27 mouse cellular contexts compared by ENCODE assay signal in genomic region chr1:32568901-32569300, GRCm38 (mm10). TPM values are rescaled to one million over a fixed set of nuclear protein-coding genes. Genes with fewer than 3 reads are reported as not detected.
A peak's percentile ranks its signal among the peaks of the same experiment; 100 is the strongest.
DNase-seq lines count a peak whose midpoint lies in the region; ATAC-seq and TF ChIP-seq lines count a peak whose summit lies in the region.
"Had no signal": no experiment of that assay in that cellular context is flagged by ENCODE, and none has a peak within 500 bp of the region (broad histone marks: within the 10 kb centered on the region; RNA-seq: fewer than 3 reads in every experiment).

No protein-coding gene starts in this region.

- H3K4me3 ChIP-seq in forebrain, embryonic 13.5 days, result no peak overlapping the region
- no peak overlapping the region for H3K4me3 ChIP-seq in forebrain, embryonic 11.5 days (ENCODE audit: low read depth, low read length)
- no peak overlapping the region for H3K4me3 ChIP-seq in forebrain, embryonic 16.5 days (replicated peaks; ENCODE audit: low read length)
- no peak overlapping the region for H3K4me3 ChIP-seq in forebrain, embryonic 10.5 days
- H3K4me3 ChIP-seq: embryonic facial prominence, embryonic 12.5 days; embryonic facial prominence, embryonic 15.5 days; heart, embryonic 12.5 days; heart, embryonic 15.5 days; hindbrain, embryonic 10.5 days; hindbrain, embryonic 13.5 days; intestine, embryonic 15.5 days had no signal

- 80% methylated on average over 2 of the region's 2 CpGs for WGBS in forebrain, embryonic 13.5 days
- WGBS in forebrain, embryonic 11.5 days, result 80% methylated on average over 2 of the region's 2 CpGs
- WGBS in forebrain, embryonic 16.5 days, result 78% methylated on average over 2 of the region's 2 CpGs
- WGBS in forebrain, embryonic 10.5 days, result 95% methylated on average over 2 of the region's 2 CpGs

- ATAC-seq in forebrain, embryonic 13.5 days, result peak; percentile 76; the same call in 1 of the 2 replicates
- ATAC-seq in forebrain, embryonic 11.5 days (replicated peaks; ENCODE audit: low FRiP score), result no peak; the same call in 1 of the 2 replicates
- ATAC-seq in forebrain, embryonic 16.5 days, result peak; percentile 68
- ATAC-seq: CD4-positive, CD25-positive, alpha-beta regulatory T cell, adult 4 months; hindbrain, embryonic 16.5 days; intestine, embryonic 15.5 days had no signal

- no peak for TF ChIP-seq CTCF in brain, embryonic 14.5 days (IDR thresholded peaks at IDR 0.05; ENCODE audit: borderline replicate concordance, extremely low read depth, insufficient read depth, insufficient read length)

- H3K9me3 ChIP-seq in forebrain, embryonic 13.5 days (replicated peaks), result no peaks in the 10 kb centered on the region
- no peaks in the 10 kb centered on the region for H3K9me3 ChIP-seq in forebrain, embryonic 11.5 days (ENCODE audit: control insufficient read depth, low read length)
- no peaks in the 10 kb centered on the region for H3K9me3 ChIP-seq in forebrain, embryonic 16.5 days (ENCODE audit: control insufficient read depth, low read length)
- H3K9me3 ChIP-seq in forebrain, embryonic 10.5 days, result no peaks in the 10 kb centered on the region
- H3K9me3 ChIP-seq: embryonic facial prominence, embryonic 12.5 days; embryonic facial prominence, embryonic 15.5 days; heart, embryonic 12.5 days; heart, embryonic 15.5 days; hindbrain, embryonic 10.5 days; hindbrain, embryonic 13.5 days; intestine, embryonic 15.5 days had no signal

- H3K9ac ChIP-seq in forebrain, embryonic 13.5 days, result no peak overlapping the region
- no peak overlapping the region for H3K9ac ChIP-seq in forebrain, embryonic 11.5 days (ENCODE audit: low read length)
- H3K9ac ChIP-seq in forebrain, embryonic 16.5 days (replicated peaks; ENCODE audit: low read depth, low read length), result no peak overlapping the region
- H3K9ac ChIP-seq: embryonic facial prominence, embryonic 12.5 days; embryonic facial prominence, embryonic 15.5 days; heart, embryonic 12.5 days; heart, embryonic 15.5 days; hindbrain, embryonic 13.5 days; intestine, embryonic 15.5 days had no signal

- no peaks in the 10 kb centered on the region for H3K36me3 ChIP-seq in forebrain, embryonic 13.5 days (ENCODE audit: poor library complexity, severe bottlenecking)
- no peaks in the 10 kb centered on the region for H3K36me3 ChIP-seq in forebrain, embryonic 11.5 days (ENCODE audit: control insufficient read depth, insufficient read depth, low read length)
- no peaks in the 10 kb centered on the region for H3K36me3 ChIP-seq in forebrain, embryonic 16.5 days (ENCODE audit: control insufficient read depth, insufficient read depth)
- no peaks in the 10 kb centered on the region for H3K36me3 ChIP-seq in forebrain, embryonic 10.5 days (replicated peaks)
- H3K36me3 ChIP-seq: embryonic facial prominence, embryonic 12.5 days; embryonic facial prominence, embryonic 15.5 days; heart, embryonic 12.5 days; heart, embryonic 15.5 days; hindbrain, embryonic 10.5 days; hindbrain, embryonic 13.5 days; intestine, embryonic 15.5 days had no signal

- no peak overlapping the region for H3K27ac ChIP-seq in forebrain, embryonic 13.5 days
- no peak overlapping the region for H3K27ac ChIP-seq in forebrain, embryonic 11.5 days (ENCODE audit: low read depth, low read length)
- H3K27ac ChIP-seq in forebrain, embryonic 16.5 days (ENCODE audit: low read length), result no peak overlapping the region
- no peak overlapping the region for H3K27ac ChIP-seq in forebrain, embryonic 10.5 days
- H3K27ac ChIP-seq: embryonic facial prominence, embryonic 12.5 days; embryonic facial prominence, embryonic 15.5 days; heart, embryonic 15.5 days; hindbrain, embryonic 10.5 days; hindbrain, embryonic 13.5 days; intestine, embryonic 15.5 days had no signal

- no peak for DNase-seq in forebrain, embryonic 11.5 days (ENCODE audit: low spot score)
- DNase-seq in forebrain, embryonic 10.5 days (ENCODE audit: extremely low spot score, low spot score), result no peak
- peak; percentile 5 for DNase-seq in brain, adult 2 months (ENCODE audit: low read depth, low spot score)
- DNase-seq in brain, embryonic 14.5 days (ENCODE audit: low read depth), result peak; percentile 44
- DNase-seq: adrenal gland, adult 2 months; adrenal gland, postnatal 14 days; cerebellum, adult 2 months; cerebellum, postnatal 25 days; gastrocnemius, postnatal 10 days; heart, adult 18-20 months; heart, postnatal 10 days; heart, postnatal 36 days; kidney, adult 11 months; kidney, adult 8-10 months had no signal

- H3K27me3 ChIP-seq in forebrain, embryonic 13.5 days, result no peaks in the 10 kb centered on the region
- no peaks in the 10 kb centered on the region for H3K27me3 ChIP-seq in forebrain, embryonic 11.5 days (ENCODE audit: control insufficient read depth, insufficient read depth, low read length)
- H3K27me3 ChIP-seq in forebrain, embryonic 16.5 days (replicated peaks; ENCODE audit: control insufficient read depth, insufficient read depth, low read length), result no peaks in the 10 kb centered on the region
- no peaks in the 10 kb centered on the region for H3K27me3 ChIP-seq in forebrain, embryonic 10.5 days (ENCODE audit: poor library complexity, severe bottlenecking)
- H3K27me3 ChIP-seq: embryonic facial prominence, embryonic 12.5 days; embryonic facial prominence, embryonic 15.5 days; heart, embryonic 12.5 days; heart, embryonic 15.5 days; hindbrain, embryonic 13.5 days; intestine, embryonic 15.5 days had no signal

- no peak overlapping the region for H3K4me2 ChIP-seq in forebrain, embryonic 13.5 days
- no peak overlapping the region for H3K4me2 ChIP-seq in forebrain, embryonic 11.5 days (ENCODE audit: low read depth, low read length, severe bottlenecking)
- no peak overlapping the region for H3K4me2 ChIP-seq in forebrain, embryonic 16.5 days (ENCODE audit: low read length)
- H3K4me2 ChIP-seq: embryonic facial prominence, embryonic 12.5 days; embryonic facial prominence, embryonic 15.5 days; heart, embryonic 12.5 days; heart, embryonic 15.5 days; hindbrain, embryonic 13.5 days; intestine, embryonic 15.5 days had no signal

- no peaks in the 10 kb centered on the region for H3K4me1 ChIP-seq in forebrain, embryonic 13.5 days
- no peaks in the 10 kb centered on the region for H3K4me1 ChIP-seq in forebrain, embryonic 11.5 days (replicated peaks; ENCODE audit: control insufficient read depth, insufficient read depth, low read length)
- H3K4me1 ChIP-seq in forebrain, embryonic 16.5 days (replicated peaks; ENCODE audit: control insufficient read depth, insufficient read depth, low read length), result no peaks in the 10 kb centered on the region
- H3K4me1 ChIP-seq in forebrain, embryonic 10.5 days, result no peaks in the 10 kb centered on the region
- H3K4me1 ChIP-seq: embryonic facial prominence, embryonic 12.5 days; embryonic facial prominence, embryonic 15.5 days; heart, embryonic 12.5 days; heart, embryonic 15.5 days; hindbrain, embryonic 10.5 days; intestine, embryonic 15.5 days had no signal

- no peak for TF ChIP-seq POLR2A in brain, embryonic 14.5 days (IDR thresholded peaks at IDR 0.05; ENCODE audit: borderline replicate concordance, extremely low read depth, insufficient read depth, insufficient read length, poor library complexity, severe bottlenecking)

RNA-seq across cellular contexts. Expression of gene Gm5415, which starts 21.8 kb away (rescaled TPM):
- polyA plus RNA-seq in forebrain, embryonic 13.5 days (2015; fragmentation: Nextera tagmentation; extraction: Ambion mirVana), result 0.58 and 0.59 TPM in 2 replicates
- polyA plus RNA-seq in forebrain, embryonic 11.5 days (2014; fragmentation: Nextera tagmentation; extraction: Ambion mirVana), result 0.13 TPM in 1 of 2 replicates, not detected in the other
- 0.83 and 1.3 TPM in 2 replicates for polyA plus RNA-seq in forebrain, embryonic 16.5 days (2015; fragmentation: Nextera tagmentation; extraction: Ambion mirVana)
- 0.05 and 0.07 TPM in 2 replicates for polyA plus RNA-seq in forebrain, embryonic 10.5 days (2016; fragmentation: Nextera tagmentation; extraction: Ambion mirVana)
- not detected in 2 replicates for polyA plus RNA-seq in brain, embryonic 14.5 days (2012; rRNA removed)
- polyA plus RNA-seq: adrenal gland, adult 2 months; C2C12; CD4-positive, CD25-positive, alpha-beta regulatory T cell, adult 4 months; cerebellum, adult 2 months; gonadal fat pad, adult 2 months; heart, embryonic 12.5 days; heart, embryonic 15.5 days had no signal

Comparison
In these comparisons a context has a peak if more than half of its experiments do, and no peak if none do; other contexts are left out.
1. DNase-seq: peak in brain, adult 2 months (single experiment) and brain, embryonic 14.5 days (single experiment); none in forebrain, embryonic 11.5 days (single experiment) and forebrain, embryonic 10.5 days (single experiment).